Mouse (Mus musculus) limb, embryonic 13.5 days (tissue): ENCODE measurements around the gene Resf1. TPM values are rescaled to one million over a fixed set of nuclear protein-coding genes. Genes with fewer than 3 reads are reported as not detected.
A peak's percentile ranks its signal among the peaks of the same experiment; 100 is the strongest.
"Not testable (repeated sequence)": the region's sequence is repeated elsewhere in the genome, so short reads cannot be mapped to it uniquely, and the experiment has no call there.

Experiments used
- ATAC-seq: fragments of 200-750 bp; cut with Nextera tagmentation; 2 replicates; pipeline ENCODE4 v1.8.0; 2017; ENCODE audit warnings: low read depth, moderate number of reproducible peaks, moderate TSS enrichment; ENCODE audit not compliant: low FRiP score
- H3K27ac ChIP-seq: fragments of 300-500 bp; sonication (generic); 2 replicates; pipeline ENCODE4 v1.5.1; 2015; ENCODE audit warnings: inconsistent platforms, mild to moderate bottlenecking, moderate library complexity
- H3K27me3 ChIP-seq: fragments of 300-500 bp; sonication (generic); 2 replicates; pipeline ENCODE4 v1.6.1; 2015; ENCODE audit warnings: mild to moderate bottlenecking, inconsistent platforms
- H3K36me3 ChIP-seq: fragments of 300-500 bp; sonication (generic); 2 replicates; pipeline ENCODE4 v1.6.1; 2015; ENCODE audit warnings: inconsistent platforms, mild to moderate bottlenecking, moderate library complexity
- H3K4me1 ChIP-seq: fragments of 300-500 bp; sonication (generic); 2 replicates; pipeline ENCODE4 v1.6.1; 2015; ENCODE audit warnings: inconsistent platforms
- H3K4me2 ChIP-seq: fragments of 300-500 bp; sonication (generic); replicated peaks from 2 replicates; pipeline ENCODE4 v1.6.1; 2015; ENCODE audit warnings: inconsistent platforms, mild to moderate bottlenecking, moderate library complexity
- H3K4me3 ChIP-seq: fragments of 300-500 bp; sonication (generic); 2 replicates; pipeline ENCODE4 v1.5.1; 2015; ENCODE audit warnings: moderate library complexity, mild to moderate bottlenecking, inconsistent platforms
- H3K9ac ChIP-seq: fragments of 300-500 bp; sonication (generic); 2 replicates; pipeline ENCODE4 v1.6.1; 2015; ENCODE audit warnings: mild to moderate bottlenecking, inconsistent platforms
- H3K9me3 ChIP-seq: fragments of 300-500 bp; sonication (generic); 2 replicates; pipeline ENCODE4 v1.6.1; 2016; ENCODE audit warnings: inconsistent platforms
- WGBS: fragments of 180-500 bp; shearing (Covaris S2); methylation state at CpG from one replicate; pipeline ENCODE4 v1.1.7; 2015; 5-methylcytosine and 5-hydroxymethylcytosine counted together
- polyA plus RNA-seq: library from polyadenylated mRNA; unstranded; fragments of >200 nt; fragmentation: Nextera tagmentation; extraction: Ambion mirVana; gene quantifications from 2 replicates; pipeline ENCODE4 v1.2.1, GENCODE M21; 2015

The Resf1 gene
- polyA plus RNA-seq, 1 experiment from 2014 or later: 63.9 TPM

DNA sequence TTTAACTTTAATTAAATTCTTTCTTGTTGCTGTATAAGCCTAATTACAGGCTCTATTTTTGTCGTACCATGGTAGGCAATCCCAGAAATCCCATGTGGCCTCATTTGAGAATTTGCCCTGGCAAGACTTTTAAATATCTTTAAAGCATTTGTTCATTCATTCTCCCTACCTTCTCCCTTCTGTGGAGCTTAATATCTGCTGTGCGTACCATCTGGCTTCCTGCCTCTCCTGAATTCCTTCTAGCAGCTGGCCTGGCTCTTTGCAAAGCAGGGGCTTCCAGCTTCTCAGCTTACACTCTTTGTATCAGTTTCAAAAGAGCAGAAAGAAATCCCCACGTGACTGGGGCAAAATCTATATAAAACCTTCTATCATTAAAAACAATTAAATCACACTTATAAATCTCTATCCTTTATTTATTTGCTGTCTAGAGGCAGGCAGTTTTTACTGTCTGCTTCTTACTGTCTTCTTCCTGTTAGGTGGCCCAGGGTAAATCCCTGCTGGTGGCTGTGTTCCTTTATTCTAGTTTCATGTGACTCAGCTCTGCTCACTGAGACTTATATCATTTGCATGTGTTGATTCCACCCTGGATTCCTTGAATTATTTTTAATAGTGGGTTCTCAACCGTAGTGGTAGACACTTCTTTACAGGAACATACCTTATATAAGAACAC lies 45.7 kb downstream of the Resf1 start:
- H3K9ac ChIP-seq: no peak overlapping the region
- no peaks in the 10 kb centered on the region for H3K4me1 ChIP-seq
- H3K4me2 ChIP-seq: no peak overlapping the region
- no peak overlapping the region for H3K4me3 ChIP-seq
- H3K9me3 ChIP-seq: no peaks in the 10 kb centered on the region; the same call in 1 of the 2 replicates
- H3K27me3 ChIP-seq: no peaks in the 10 kb centered on the region
- no peak overlapping the region for H3K27ac ChIP-seq
- ATAC-seq: peak; percentile 75
- 51% methylated on average over 4 of the region's 4 CpGs for WGBS
- H3K36me3 ChIP-seq: no peaks in the 10 kb centered on the region

DNA sequence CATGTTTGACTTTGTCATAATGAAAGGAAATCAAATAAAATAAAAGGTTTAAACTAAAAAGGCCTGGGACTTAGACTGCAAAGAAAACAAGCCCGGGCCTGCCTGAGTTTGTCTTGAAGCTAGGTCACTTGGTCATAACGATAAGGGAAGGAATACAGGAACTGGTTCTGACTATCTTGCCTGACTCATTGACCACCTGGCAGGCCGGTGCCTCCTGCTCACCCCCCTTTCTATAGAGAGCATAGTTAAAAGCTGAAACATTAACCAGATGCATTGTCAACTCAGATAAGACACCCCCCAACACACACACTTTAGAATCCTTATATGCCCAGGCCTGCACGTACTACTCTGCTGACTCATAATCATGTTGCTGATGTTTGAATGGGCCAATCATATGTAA lies 46.6 kb downstream of the Resf1 start:
- H3K4me1 ChIP-seq, H3K27me3 ChIP-seq, H3K9me3 ChIP-seq, H3K9ac ChIP-seq, H3K4me2 ChIP-seq, ATAC-seq, H3K27ac ChIP-seq, H3K4me3 ChIP-seq, H3K36me3 ChIP-seq: not testable (repeated sequence)
- 85% methylated on average over 4 of the region's 4 CpGs for WGBS

DNA sequence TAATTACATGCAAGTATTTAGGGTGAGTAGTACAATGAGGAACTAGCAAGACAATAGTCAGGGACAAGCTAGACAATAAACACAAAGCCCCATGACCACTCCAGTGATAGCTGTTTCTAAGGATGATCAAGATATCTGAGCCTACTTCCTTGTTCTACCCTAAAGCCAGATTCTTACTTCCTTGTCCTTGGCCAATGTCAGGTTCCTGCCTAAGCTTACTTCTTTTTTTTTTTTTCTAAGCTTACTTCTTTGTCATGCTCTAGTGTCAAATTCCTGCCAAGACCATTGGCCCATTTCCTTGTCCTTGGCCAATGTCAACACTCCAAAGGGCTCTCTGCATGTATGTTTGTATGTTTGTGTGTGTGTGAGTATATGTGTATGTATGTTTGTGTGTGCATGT lies 47.9 kb downstream of the Resf1 start:
- no peak overlapping the region for H3K4me2 ChIP-seq
- H3K4me1 ChIP-seq: no peaks in the 10 kb centered on the region
- H3K9ac ChIP-seq: no peak overlapping the region
- H3K27me3 ChIP-seq: no peaks in the 10 kb centered on the region
- no peak for ATAC-seq
- H3K27ac ChIP-seq: no peak overlapping the region
- H3K9me3 ChIP-seq: no peaks in the 10 kb centered on the region; the same call in 1 of the 2 replicates
- no peak overlapping the region for H3K4me3 ChIP-seq
- H3K36me3 ChIP-seq: no peaks in the 10 kb centered on the region

DNA sequence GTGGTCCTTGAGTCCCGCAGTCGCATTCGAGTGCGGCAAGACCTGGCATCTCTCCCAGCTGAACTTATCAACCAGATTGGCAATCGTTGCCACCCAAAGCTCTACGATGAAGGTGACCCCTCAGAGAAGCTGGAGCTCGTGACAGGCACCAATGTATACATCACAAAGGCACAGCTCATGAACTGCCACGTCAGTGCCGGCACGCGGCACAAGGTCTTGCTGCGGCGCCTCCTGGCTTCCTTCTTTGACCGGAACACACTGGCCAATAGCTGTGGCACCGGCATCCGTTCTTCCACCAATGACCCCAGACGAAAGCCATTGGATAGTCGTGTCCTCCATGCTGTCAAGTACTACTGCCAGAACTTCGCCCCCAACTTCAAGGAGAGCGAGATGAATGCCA lies 53.3 kb downstream of the Resf1 start:
- not testable (repeated sequence) for H3K27me3 ChIP-seq, H3K4me1 ChIP-seq, H3K4me3 ChIP-seq, H3K9me3 ChIP-seq, H3K4me2 ChIP-seq, H3K36me3 ChIP-seq, H3K27ac ChIP-seq, H3K9ac ChIP-seq, ATAC-seq
- 96% methylated on average over 20 of the region's 20 CpGs for WGBS

DNA sequence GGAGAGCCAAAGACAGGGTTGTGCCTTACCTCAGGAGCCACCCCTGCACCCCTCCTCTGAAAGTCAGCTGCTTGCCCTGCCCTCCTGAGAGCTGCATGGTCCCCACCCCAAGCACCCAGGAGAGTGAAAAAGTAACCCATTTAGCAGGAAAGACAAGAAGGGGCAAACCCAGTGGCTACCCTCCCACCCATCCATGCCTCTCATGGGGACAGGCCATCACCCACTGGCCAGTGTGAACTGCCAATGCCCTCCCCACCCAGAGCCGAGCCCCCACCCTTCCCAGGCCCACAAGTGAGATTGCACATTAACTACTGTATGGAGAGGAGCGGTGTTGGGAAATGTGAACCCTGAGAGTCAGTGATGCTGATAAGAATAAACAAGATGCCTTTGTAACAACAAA lies 56.8 kb downstream of the Resf1 start:
- H3K9ac ChIP-seq, H3K27ac ChIP-seq, H3K4me3 ChIP-seq, ATAC-seq, H3K4me1 ChIP-seq, H3K9me3 ChIP-seq, H3K27me3 ChIP-seq, H3K36me3 ChIP-seq, H3K4me2 ChIP-seq: not testable (repeated sequence)
- WGBS: 83% methylated on average over 2 of the region's 2 CpGs

DNA sequence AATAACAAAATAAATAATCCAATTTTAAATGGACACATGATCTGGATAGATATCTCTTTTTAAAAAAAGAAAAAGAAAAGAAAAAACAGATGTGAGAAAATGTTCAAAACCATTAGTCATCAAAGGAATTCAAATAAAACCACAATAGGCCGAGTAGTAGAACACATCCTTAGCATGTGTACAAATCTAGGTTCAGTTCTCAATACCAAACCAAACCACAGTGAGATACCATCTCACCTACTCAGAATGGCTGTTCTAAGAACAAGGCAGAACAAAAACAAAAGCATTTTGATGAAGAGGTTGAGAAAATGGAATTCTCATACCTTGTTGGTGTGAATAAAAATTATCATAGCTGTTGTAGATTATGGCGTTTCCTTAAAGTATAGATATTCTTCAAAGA lies 57.2 kb downstream of the Resf1 start:
- WGBS: 74% methylated on average over 2 of the region's 2 CpGs
- H3K27me3 ChIP-seq: no peaks in the 10 kb centered on the region
- no peak overlapping the region for H3K4me2 ChIP-seq
- H3K9ac ChIP-seq: no peak overlapping the region
- H3K4me1 ChIP-seq: no peaks in the 10 kb centered on the region
- ATAC-seq: no peak
- H3K36me3 ChIP-seq: no peaks in the 10 kb centered on the region
- no peak overlapping the region for H3K27ac ChIP-seq
- H3K9me3 ChIP-seq: no peaks in the 10 kb centered on the region
- no peak overlapping the region for H3K4me3 ChIP-seq

DNA sequence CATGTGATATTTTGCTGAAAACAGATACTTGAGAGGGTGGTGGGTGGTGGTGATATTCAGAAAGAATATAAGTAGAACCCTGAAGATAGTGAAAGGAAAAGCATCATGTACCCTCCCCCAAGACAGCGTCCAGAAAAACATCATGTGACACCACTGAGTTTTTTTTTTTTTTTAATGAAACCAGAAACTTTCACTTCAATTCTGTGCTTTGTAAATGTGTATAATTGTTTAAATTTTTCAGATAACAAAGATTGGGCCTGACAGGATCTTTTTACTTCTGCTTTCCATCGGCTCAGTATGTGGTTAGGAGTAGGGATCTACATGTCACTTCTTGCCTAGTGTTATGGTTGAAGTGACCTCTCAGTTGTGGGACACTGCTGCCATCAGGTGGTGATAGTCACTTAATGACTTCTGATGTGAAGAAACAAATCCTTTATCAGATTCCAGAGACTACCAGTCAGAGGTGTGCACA lies 65.8 kb downstream of the Resf1 start:
- Histone ChIP-seq H3K36me3 (no peaks in the 10 kb centered on the region), H3K4me2 (no peak overlapping the region), H3K27me3 (no peaks in the 10 kb centered on the region), H3K9me3 (no peaks in the 10 kb centered on the region), H3K27ac (no peak overlapping the region), H3K9ac (no peak overlapping the region), H3K4me1 (no peaks in the 10 kb centered on the region), H3K4me3 (no peak overlapping the region)
- ATAC-seq: peak; percentile 61
- 59% methylated on average over 2 of the region's 2 CpGs for WGBS

DNA sequence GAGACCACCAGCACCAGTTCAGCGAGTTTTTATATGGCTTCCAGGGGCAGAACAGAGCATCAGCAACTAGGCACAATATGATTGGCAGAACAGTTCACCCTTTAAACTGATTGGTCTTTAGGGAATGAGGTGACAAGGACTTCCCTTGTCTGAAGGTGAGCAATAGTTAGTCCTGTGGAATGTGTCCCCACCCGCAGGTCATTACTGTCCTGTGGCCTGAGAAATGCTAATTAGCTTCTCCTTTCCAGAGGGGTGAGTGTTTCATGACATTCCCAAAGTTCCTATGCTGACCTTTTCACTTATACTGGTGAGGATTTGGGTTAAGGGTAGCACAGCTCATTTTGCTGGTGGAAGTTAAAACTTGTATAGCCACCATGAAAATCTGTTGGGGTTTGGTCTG lies 74.3 kb downstream of the Resf1 start:
- no peak for ATAC-seq
- Histone ChIP-seq H3K9ac (no peak overlapping the region), H3K27ac (no peak overlapping the region), H3K4me1 (no peaks in the 10 kb centered on the region), H3K36me3 (no peaks in the 10 kb centered on the region), H3K4me3 (no peak overlapping the region), H3K27me3 (no peaks in the 10 kb centered on the region), H3K9me3 (no peaks in the 10 kb centered on the region), H3K4me2 (no peak overlapping the region)
- WGBS: 60% methylated on average over 2 of the region's 2 CpGs

Other genes starting within 250 kb of the Resf1 start
- gene Dennd5b, start 207.7 kb upstream of the Resf1 start, polyA plus RNA-seq: 6.7 and 7.2 TPM in 2 replicates
- not detected in 2 replicates for gene Gm10203, start 179.2 kb upstream of the Resf1 start, polyA plus RNA-seq
- 18.2 and 18.3 TPM in 2 replicates for gene Etfbkmt, start 169.6 kb upstream of the Resf1 start, polyA plus RNA-seq
- 37.9 and 41.2 TPM in 2 replicates for gene Amn1, start 120.7 kb upstream of the Resf1 start, polyA plus RNA-seq
- 5.7 and 6.1 TPM in 2 replicates for gene Bicd1, start 99.5 kb downstream of the Resf1 start, polyA plus RNA-seq